Mouse (Mus musculus): ENCODE data around the gene Prdm16.

GRCm38 (mm10) chr4:154352246-154352645, 284.4 kb downstream of the Prdm16 start:
- no peak for TF ChIP-seq CTCF (IDR thresholded peaks at IDR 0.05; ENCODE audit: extremely low read depth, insufficient read depth, insufficient read length, insufficient replicate concordance)
- no peak for TF ChIP-seq POLR2A (IDR thresholded peaks at IDR 0.05; ENCODE audit: low read depth, low read length)
